Mouse (Mus musculus) liver, embryonic 14.5 days (tissue): Measurements from ENCODE around the gene Polr2h. TPM values are rescaled to one million over a fixed set of nuclear protein-coding genes. Genes with fewer than 3 reads are reported as not detected.

ENCODE experiments used
- ATAC-seq: fragments of 200-750 bp; cut with Nextera tagmentation; 2 replicates; pipeline ENCODE4 v1.8.0; 2017; ENCODE audit warnings: moderate number of reproducible peaks, mild to moderate bottlenecking, moderate library complexity; ENCODE audit not compliant: insufficient read depth
- DNase-seq, 3 experiments: peaks; one replicate each; pipeline ENCODE4 v3.0.0-alpha.2; 2012 to 2013; ENCODE audit warnings: low read depth in 3 of 3, low spot score in 3 of 3
- H3K27ac ChIP-seq: fragments of 300-500 bp; sonication (generic); 2 replicates; pipeline ENCODE4 v1.5.1; 2014; ENCODE audit warnings: moderate library complexity, mild to moderate bottlenecking, control low read depth, inconsistent platforms
- H3K27me3 ChIP-seq: fragments of 300-500 bp; sonication (generic); 2 replicates; pipeline ENCODE4 v1.6.1; 2014; ENCODE audit warnings: mild to moderate bottlenecking, low read length, moderate library complexity; ENCODE audit not compliant: control insufficient read depth, insufficient read depth
- H3K36me3 ChIP-seq: fragments of 300-500 bp; sonication (generic); replicated peaks from 2 replicates; pipeline ENCODE4 v1.6.1; 2014; ENCODE audit warnings: low read depth; ENCODE audit not compliant: control insufficient read depth, insufficient read depth
- H3K4me1 ChIP-seq, 2 experiments: fragments of 200-500 bp in 1 of 2; fragments of 300-500 bp in 1 of 2; sonication (generic) in 1 of 2; replicated peaks; 2 replicates each; pipeline ENCODE4 v1.6.1; 2012 to 2014; ENCODE audit warnings: antibody characterized with exemption in 1 of 2, inconsistent platforms in 1 of 2, low read length in 1 of 2; ENCODE audit not compliant: control insufficient read depth in 2 of 2, insufficient read depth in 2 of 2
- H3K4me2 ChIP-seq: fragments of 300-500 bp; sonication (generic); 2 replicates; pipeline ENCODE4 v1.6.1; 2014; ENCODE audit warnings: low read depth, mild to moderate bottlenecking, control low read depth, moderate library complexity
- H3K4me3 ChIP-seq, 2 experiments: fragments of 200-500 bp in 1 of 2; fragments of 300-500 bp in 1 of 2; sonication (generic) in 1 of 2; 2 replicates each; pipeline ENCODE4 v1.5.1; 2012 to 2014; ENCODE audit warnings: low read depth in 2 of 2, low read length in 2 of 2, mild to moderate bottlenecking in 2 of 2, control low read depth in 1 of 2, inconsistent platforms in 1 of 2, moderate library complexity in 1 of 2; ENCODE audit not compliant: insufficient read depth in 1 of 2
- H3K9ac ChIP-seq: fragments of 300-500 bp; sonication (generic); replicated peaks from 2 replicates; pipeline ENCODE4 v1.6.1; 2014; ENCODE audit warnings: mild to moderate bottlenecking, control low read depth, moderate library complexity
- H3K9me3 ChIP-seq: fragments of 300-500 bp; sonication (generic); 2 replicates; pipeline ENCODE4 v1.6.1; 2016; ENCODE audit warnings: low read length, mixed read lengths; ENCODE audit not compliant: control insufficient read depth
- CTCF ChIP-seq: IDR thresholded peaks from 2 replicates; pipeline ENCODE4 v1.5.1; 2016; ENCODE audit warnings: antibody characterized with exemption, low read depth, control low read depth
- EP300 ChIP-seq: IDR thresholded peaks from 2 replicates; pipeline ENCODE4 v1.6.1; 2016; ENCODE audit warnings: antibody characterized with exemption, low read depth
- WGBS: fragments of 180-500 bp; shearing (Covaris S2); extraction: QIAGEN DNeasy Blood & Tissue Kit; methylation state at CpG from one replicate; pipeline ENCODE4 v1.1.7; 2014; ENCODE audit not compliant: insufficient replicate concordance; 5-methylcytosine and 5-hydroxymethylcytosine counted together
- polyA plus RNA-seq, 2 experiments: library from polyadenylated mRNA; depleted of rRNA in 1 of 2; stranded (reverse) in 1 of 2; unstranded in 1 of 2; fragments of >200 nt; fragmentation: Nextera tagmentation in 1 of 2; extraction: Ambion mirVana in 1 of 2; gene quantifications; 2 replicates each; pipeline versions ENCODE4 v1.2.1 to v1.2.3; 2012 to 2014

Polr2h gene
- polyA plus RNA-seq, 2 experiments, result 30.1 to 45.4 TPM

GRCm38 (mm10) chr16:20715161-20715560 lies 2.3 kb upstream of the Polr2h start:
- Histone ChIP-seq H3K36me3 (peaks cover 15% of the 10 kb centered on the region), H3K9ac (peak overlapping the region; percentile 72), H3K27ac (peak overlapping the region; percentile 5), H3K4me3 (peak overlapping the region; percentile 79 to 84), H3K27me3 (no peaks in the 10 kb centered on the region), H3K4me2 (peak overlapping the region; percentile 95), H3K4me1 (peaks cover 29 to 48% of the 10 kb centered on the region in 2 experiments), H3K9me3 (no peaks in the 10 kb centered on the region)
- DNase-seq, result no peak
- no peak for ATAC-seq
- WGBS, result 53% methylated on average over 2 of the region's 2 CpGs
- no peak for TF ChIP-seq CTCF
- TF ChIP-seq EP300, result no peak

GRCm38 (mm10) chr16:20715566-20715965 lies 1.9 kb upstream of the Polr2h start:
- Histone ChIP-seq H3K9ac (peak overlapping the region; percentile 72), H3K4me1 (peaks cover 29 to 48% of the 10 kb centered on the region in 2 experiments), H3K9me3 (no peaks in the 10 kb centered on the region), H3K4me2 (peak overlapping the region; percentile 95), H3K27me3 (no peaks in the 10 kb centered on the region), H3K4me3 (peak overlapping the region; percentile 79 to 84), H3K27ac (peak overlapping the region; percentile 5), H3K36me3 (peaks cover 13% of the 10 kb centered on the region)
- DNase-seq, result no peak
- no peak for ATAC-seq
- 4% methylated on average over 11 of the region's 12 CpGs for WGBS
- TF ChIP-seq CTCF (0 out of 2 replicates have a peak, but pooled peaks have one; percentile 5), EP300 (no peak)

GRCm38 (mm10) chr16:20715976-20716840 lies 1.3 kb upstream of the Polr2h start:
- Histone ChIP-seq H3K4me2 (peak overlapping the region; percentile 95), H3K9ac (peak overlapping the region; percentile 72), H3K27me3 (no peaks in the 10 kb centered on the region), H3K4me1 (peaks cover 29 to 45% of the 10 kb centered on the region in 2 experiments), H3K36me3 (peaks cover 11% of the 10 kb centered on the region), H3K9me3 (no peaks in the 10 kb centered on the region), H3K4me3 (peak overlapping the region; percentile 79 to 84), H3K27ac (peak overlapping the region; percentile 80)
- 1% methylated on average over 68 of the region's 68 CpGs for WGBS
- ATAC-seq, result peak; percentile 55
- TF ChIP-seq CTCF (peak; percentile 4; the same call in 1 of the 2 replicates), EP300 (no peak)
- peak in 1 of 3 experiments; percentile 62 for DNase-seq

- Histone ChIP-seq H3K36me3 (peaks cover 5% of the 10 kb centered on the region), H3K4me1 (peaks cover 29 to 43% of the 10 kb centered on the region in 2 experiments), H3K4me3 (peak overlapping the region; percentile 79 to 84), H3K27ac (peak overlapping the region; percentile 80), H3K9me3 (no peaks in the 10 kb centered on the region), H3K9ac (peak overlapping the region; percentile 72), H3K4me2 (peak overlapping the region; percentile 95), H3K27me3 (no peaks in the 10 kb centered on the region)
- DNase-seq (no peak), ATAC-seq (peak; percentile 21)
- 4% methylated on average over 8 of the region's 8 CpGs for WGBS
- TF ChIP-seq CTCF, result peak; percentile 17; the same call in 1 of the 2 replicates
- TF ChIP-seq EP300, result no peak
Measured at GRCm38 (mm10) chr16:20716841-20717180, 654 bp upstream of the Polr2h start.

- peak; percentile 31 for ATAC-seq
- Histone ChIP-seq H3K9ac (peak overlapping the region; percentile 73), H3K36me3 (no peaks in the 10 kb centered on the region; the same call in none of the 2 replicates), H3K9me3 (no peaks in the 10 kb centered on the region), H3K27ac (peak overlapping the region; percentile 49), H3K4me3 (peak overlapping the region; percentile 79 to 84), H3K4me2 (peak overlapping the region; percentile 95), H3K4me1 (peaks cover 20 to 32% of the 10 kb centered on the region in 2 experiments), H3K27me3 (no peaks in the 10 kb centered on the region)
- no peak for DNase-seq
- TF ChIP-seq CTCF, result no peak
- TF ChIP-seq EP300, result no peak
- 1% methylated on average over 18 of the region's 18 CpGs for WGBS
Measured at GRCm38 (mm10) chr16:20717978-20718670, 659 bp downstream of the Polr2h start.
